Mouse (Mus musculus) heart, embryonic 13.5 days (tissue): ENCODE results near the gene Cyp4f14. TPM values are rescaled to one million over a fixed set of nuclear protein-coding genes. Genes with fewer than 3 reads are reported as not detected.
A peak's percentile ranks its signal among the peaks of the same experiment; 100 is the strongest.

ENCODE experiments used
- ATAC-seq: fragments of 200-750 bp; cut with Nextera tagmentation; 2 replicates; pipeline ENCODE4 v1.8.0; 2017; ENCODE audit warnings: moderate TSS enrichment; ENCODE audit not compliant: insufficient number of reproducible peaks, low FRiP score, low TSS enrichment; ENCODE audit errors: extremely low read depth
- H3K27ac ChIP-seq: fragments of 300-500 bp; sonication (generic); replicated peaks from 2 replicates; pipeline ENCODE4 v1.5.1; 2015; ENCODE audit warnings: moderate library complexity, mild to moderate bottlenecking, inconsistent platforms
- H3K27me3 ChIP-seq: fragments of 300-500 bp; sonication (generic); replicated peaks from 2 replicates; pipeline ENCODE4 v1.6.1; 2015; ENCODE audit warnings: mild to moderate bottlenecking, inconsistent platforms
- H3K36me3 ChIP-seq: fragments of 300-500 bp; sonication (generic); 2 replicates; pipeline ENCODE4 v1.6.1; 2015; ENCODE audit warnings: mild to moderate bottlenecking, inconsistent platforms
- H3K4me1 ChIP-seq: fragments of 300-500 bp; sonication (generic); 2 replicates; pipeline ENCODE4 v1.6.1; 2015; ENCODE audit warnings: inconsistent platforms
- H3K4me2 ChIP-seq: fragments of 300-500 bp; sonication (generic); 2 replicates; pipeline ENCODE4 v1.6.1; 2015; ENCODE audit warnings: inconsistent platforms, mild to moderate bottlenecking, moderate library complexity
- H3K4me3 ChIP-seq: fragments of 300-500 bp; sonication (generic); 2 replicates; pipeline ENCODE4 v1.5.1; 2015; ENCODE audit warnings: moderate library complexity, mild to moderate bottlenecking, inconsistent platforms
- H3K9ac ChIP-seq: fragments of 300-500 bp; sonication (generic); 2 replicates; pipeline ENCODE4 v1.6.1; 2015; ENCODE audit warnings: inconsistent platforms, mild to moderate bottlenecking, moderate library complexity
- H3K9me3 ChIP-seq: fragments of 300-500 bp; sonication (generic); 2 replicates; pipeline ENCODE4 v1.6.1; 2016; ENCODE audit warnings: inconsistent platforms
- WGBS: fragments of 180-500 bp; shearing (Covaris S2); methylation state at CpG from one replicate; pipeline ENCODE4 v1.1.7; 2015; ENCODE audit warnings: mixed read lengths; 5-methylcytosine and 5-hydroxymethylcytosine counted together
- polyA plus RNA-seq: library from polyadenylated mRNA; unstranded; fragments of >200 nt; fragmentation: Nextera tagmentation; extraction: Ambion mirVana; gene quantifications from 2 replicates; pipeline ENCODE4 v1.2.1, GENCODE M21; 2015

Gene Cyp4f14
- not detected in 2 replicates for polyA plus RNA-seq

GRCm38 (mm10) chr17:32917131-32917530, at the start of gene Cyp4f14:
Cyp4f14 (minus strand) TSS chr17:32917342.
- peaks cover 14% of the 10 kb centered on the region; the same call in 1 of the 2 replicates for H3K9me3 ChIP-seq
- no peaks in the 10 kb centered on the region for H3K36me3 ChIP-seq
- H3K4me2 ChIP-seq, result no peak within 1 kb of the TSS
- ATAC-seq, result no peak
- WGBS, result 59% methylated on average over 2 of the region's 2 CpGs
- peaks cover 40% of the 10 kb centered on the region for H3K27me3 ChIP-seq
- H3K9ac ChIP-seq, result no peak within 1 kb of the TSS
- H3K27ac ChIP-seq, result no peak within 1 kb of the TSS
- H3K4me1 ChIP-seq, result no peaks in the 10 kb centered on the region
- H3K4me3 ChIP-seq, result no peak within 1 kb of the TSS

- peaks cover 20% of the 10 kb centered on the region for H3K4me1 ChIP-seq
- H3K4me3 ChIP-seq, result peak within 1 kb of the TSS; percentile 94
- under 1% methylated on average over 33 of the region's 33 CpGs for WGBS
- H3K4me2 ChIP-seq, result peak within 1 kb of the TSS; percentile 81
- ATAC-seq, result peak; percentile 94
- no peaks in the 10 kb centered on the region for H3K36me3 ChIP-seq
- peak within 1 kb of the TSS; percentile 89 for H3K9ac ChIP-seq
- peaks cover 4% of the 10 kb centered on the region; the same call in 1 of the 2 replicates for H3K9me3 ChIP-seq
- peak within 1 kb of the TSS; percentile 91 for H3K27ac ChIP-seq
- H3K27me3 ChIP-seq, result no peaks in the 10 kb centered on the region
Measured at GRCm38 (mm10) chr17:32965623-32966290, 48.6 kb upstream of the Cyp4f14 start, which contains the start of gene Zfp472. Zfp472 (plus strand) TSS chr17:32965814.

- Histone ChIP-seq H3K4me3 (peak overlapping the region; percentile 94), H3K9ac (peak overlapping the region; percentile 89), H3K27me3 (no peaks in the 10 kb centered on the region), H3K4me2 (peak overlapping the region; percentile 81), H3K4me1 (peaks cover 20% of the 10 kb centered on the region), H3K27ac (peak overlapping the region; percentile 91), H3K9me3 (peaks cover 4% of the 10 kb centered on the region; the same call in 1 of the 2 replicates), H3K36me3 (no peaks in the 10 kb centered on the region)
- WGBS, result under 1% methylated on average over 14 of the region's 14 CpGs
- peak; percentile 47; the same call in 1 of the 2 replicates for ATAC-seq
Measured at GRCm38 (mm10) chr17:32965253-32965622, 48.1 kb upstream of the Cyp4f14 start.

DNA sequence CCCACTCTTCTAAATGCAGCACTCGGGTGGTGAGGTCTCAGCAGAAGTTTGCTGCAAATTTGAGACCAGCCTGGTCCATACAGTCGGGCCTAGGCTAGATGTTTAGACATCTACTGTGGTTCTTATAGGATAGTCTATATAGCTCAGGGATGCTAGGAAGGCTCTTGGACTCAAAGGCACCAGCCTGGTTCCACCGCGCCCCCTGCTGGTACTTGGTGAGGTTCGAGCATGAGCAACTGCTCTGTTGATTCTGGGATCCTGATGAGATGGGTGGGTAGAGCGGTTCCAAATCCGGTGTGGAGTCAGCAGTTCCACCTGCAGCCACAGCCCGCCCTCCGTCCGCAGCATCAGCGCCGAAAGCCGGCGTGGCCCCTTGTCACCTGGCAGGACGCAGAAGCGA, 34.3 kb upstream of the Cyp4f14 start:
- no peak overlapping the region for H3K9ac ChIP-seq
- no peak overlapping the region for H3K4me2 ChIP-seq
- no peak overlapping the region for H3K27ac ChIP-seq
- H3K4me1 ChIP-seq, result peaks cover 12% of the 10 kb centered on the region
- ATAC-seq, result no peak
- WGBS, result 27% methylated on average over 16 of the region's 16 CpGs
- no peak overlapping the region for H3K4me3 ChIP-seq
- H3K27me3 ChIP-seq, result peaks cover 7% of the 10 kb centered on the region; the same call in 1 of the 2 replicates
- no peaks in the 10 kb centered on the region for H3K36me3 ChIP-seq
- H3K9me3 ChIP-seq, result no peaks in the 10 kb centered on the region

GRCm38 (mm10) chr17:32951006-32951405, 33.9 kb upstream of the Cyp4f14 start:
- no peak overlapping the region for H3K4me3 ChIP-seq
- H3K4me1 ChIP-seq, result peaks cover 16% of the 10 kb centered on the region
- H3K27ac ChIP-seq, result no peak overlapping the region
- ATAC-seq, result no peak
- no peaks in the 10 kb centered on the region for H3K36me3 ChIP-seq
- 69% methylated on average over 11 of the region's 11 CpGs for WGBS
- no peak overlapping the region for H3K9ac ChIP-seq
- no peaks in the 10 kb centered on the region for H3K9me3 ChIP-seq
- H3K4me2 ChIP-seq, result no peak overlapping the region
- H3K27me3 ChIP-seq, result peaks cover 7% of the 10 kb centered on the region; the same call in 1 of the 2 replicates

- Histone ChIP-seq H3K4me1 (peaks cover 16% of the 10 kb centered on the region), H3K9me3 (no peaks in the 10 kb centered on the region), H3K27me3 (peaks cover 7% of the 10 kb centered on the region; the same call in 1 of the 2 replicates), H3K4me2 (no peak overlapping the region), H3K9ac (no peak overlapping the region), H3K27ac (no peak overlapping the region), H3K36me3 (no peaks in the 10 kb centered on the region), H3K4me3 (no peak overlapping the region)
- WGBS, result 85% methylated on average over 3 of the region's 3 CpGs
- ATAC-seq, result no peak
Measured at GRCm38 (mm10) chr17:32950136-32950535, 33.0 kb upstream of the Cyp4f14 start.

GRCm38 (mm10) chr17:32947215-32947914, 30.2 kb upstream of the Cyp4f14 start, which contains the start of gene Cyp4f13:
Cyp4f13 (minus strand) TSS chr17:32947402.
- ATAC-seq, result peak; percentile 88
- peak within 1 kb of the TSS; percentile 66 for H3K4me3 ChIP-seq
- WGBS, result 21% methylated on average over 12 of the region's 12 CpGs
- H3K4me2 ChIP-seq, result peak within 1 kb of the TSS; percentile 93
- H3K36me3 ChIP-seq, result 0 out of 2 replicates have a peak, but pooled peaks cover 5% of the 10 kb centered on the region
- peak within 1 kb of the TSS; percentile 74 for H3K27ac ChIP-seq
- peaks cover 16% of the 10 kb centered on the region for H3K4me1 ChIP-seq
- peak within 1 kb of the TSS; percentile 83 for H3K9ac ChIP-seq
- H3K9me3 ChIP-seq, result no peaks in the 10 kb centered on the region
- peaks cover 4% of the 10 kb centered on the region; the same call in 1 of the 2 replicates for H3K27me3 ChIP-seq

- peak overlapping the region; percentile 66 for H3K4me3 ChIP-seq
Measured at GRCm38 (mm10) chr17:32946716-32947115, 29.6 kb upstream of the Cyp4f14 start.

GRCm38 (mm10) chr17:32944402-32945035, 27.4 kb upstream of the Cyp4f14 start:
- H3K9me3 ChIP-seq, result no peaks in the 10 kb centered on the region
- H3K4me1 ChIP-seq, result peaks cover 16% of the 10 kb centered on the region
- no peak overlapping the region for H3K27ac ChIP-seq
- no peak overlapping the region for H3K9ac ChIP-seq
- H3K4me2 ChIP-seq, result no peak overlapping the region
- no peaks in the 10 kb centered on the region for H3K27me3 ChIP-seq
- H3K4me3 ChIP-seq, result no peak overlapping the region
- 66% methylated on average over 3 of the region's 3 CpGs for WGBS
- 0 out of 2 replicates have a peak, but pooled peaks cover 5% of the 10 kb centered on the region for H3K36me3 ChIP-seq
- no peak for ATAC-seq

More at GRCm38 (mm10) chr17:32946716-32947115, 29.6 kb upstream of the Cyp4f14 start:
- Histone ChIP-seq H3K9ac (peak overlapping the region; percentile 83), H3K27ac (peak overlapping the region; percentile 74), H3K27me3 (no peaks in the 10 kb centered on the region), H3K4me2 (peak overlapping the region; percentile 93), H3K4me1 (peaks cover 16% of the 10 kb centered on the region), H3K36me3 (0 out of 2 replicates have a peak, but pooled peaks cover 5% of the 10 kb centered on the region), H3K9me3 (no peaks in the 10 kb centered on the region)
- 48% methylated on average over 9 of the region's 9 CpGs for WGBS
- no peak for ATAC-seq

GRCm38 (mm10) chr17:32943661-32944060, 26.5 kb upstream of the Cyp4f14 start:
- no peak overlapping the region for H3K9ac ChIP-seq
- H3K27ac ChIP-seq, result no peak overlapping the region
- no peak overlapping the region for H3K4me3 ChIP-seq
- H3K9me3 ChIP-seq, result no peaks in the 10 kb centered on the region
- 0 out of 2 replicates have a peak, but pooled peaks cover 5% of the 10 kb centered on the region for H3K36me3 ChIP-seq
- no peaks in the 10 kb centered on the region for H3K27me3 ChIP-seq
- 83% methylated on average over 3 of the region's 3 CpGs for WGBS
- ATAC-seq, result no peak
- peaks cover 16% of the 10 kb centered on the region for H3K4me1 ChIP-seq
- H3K4me2 ChIP-seq, result no peak overlapping the region

DNA sequence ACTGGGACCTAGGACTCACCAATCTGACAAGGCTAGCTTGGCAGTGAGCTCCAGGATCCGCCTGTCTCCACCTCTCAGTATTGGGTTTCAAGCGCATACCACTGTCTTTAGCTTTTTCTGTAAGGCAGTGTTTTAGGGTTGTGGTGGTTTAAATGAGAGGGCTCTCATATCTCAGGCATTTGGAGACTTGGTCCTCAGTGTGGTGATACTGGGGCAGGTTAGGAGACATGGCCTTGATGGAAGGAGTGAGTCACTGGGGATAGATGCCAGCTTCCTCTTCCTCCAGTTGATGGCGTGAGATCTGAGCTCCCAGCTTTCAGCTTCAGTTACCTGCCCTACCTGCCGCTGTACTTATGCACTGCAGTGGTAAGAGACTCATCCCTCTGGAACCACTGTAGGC, 22.7 kb upstream of the Cyp4f14 start:
- Histone ChIP-seq H3K9me3 (no peaks in the 10 kb centered on the region), H3K36me3 (0 out of 2 replicates have a peak, but pooled peaks cover 5% of the 10 kb centered on the region), H3K9ac (no peak overlapping the region), H3K4me3 (no peak overlapping the region), H3K27me3 (no peaks in the 10 kb centered on the region), H3K4me2 (no peak overlapping the region), H3K4me1 (no peaks in the 10 kb centered on the region), H3K27ac (no peak overlapping the region)
- 64% methylated on average over 4 of the region's 4 CpGs for WGBS
- ATAC-seq, result no peak
